Mouse (Mus musculus) kidney, adult 2 months (tissue): ENCODE results near the gene Gm49711.

Source experiments
- CTCF ChIP-seq: fragments of 200-500 bp; conservative IDR thresholded peaks from 2 replicates; pipeline ENCODE4 v1.5.1; 2011; ENCODE audit warnings: low read depth, mild to moderate bottlenecking, control low read depth, low read length, moderate library complexity, mixed read lengths; ENCODE audit not compliant: insufficient read depth, insufficient read length
- POLR2A ChIP-seq: fragments of 200-500 bp; IDR thresholded peaks from one replicate; pipeline ENCODE4 v1.6.1; 2011; ENCODE audit warnings: low read depth, low read length, control low read depth

DNA sequence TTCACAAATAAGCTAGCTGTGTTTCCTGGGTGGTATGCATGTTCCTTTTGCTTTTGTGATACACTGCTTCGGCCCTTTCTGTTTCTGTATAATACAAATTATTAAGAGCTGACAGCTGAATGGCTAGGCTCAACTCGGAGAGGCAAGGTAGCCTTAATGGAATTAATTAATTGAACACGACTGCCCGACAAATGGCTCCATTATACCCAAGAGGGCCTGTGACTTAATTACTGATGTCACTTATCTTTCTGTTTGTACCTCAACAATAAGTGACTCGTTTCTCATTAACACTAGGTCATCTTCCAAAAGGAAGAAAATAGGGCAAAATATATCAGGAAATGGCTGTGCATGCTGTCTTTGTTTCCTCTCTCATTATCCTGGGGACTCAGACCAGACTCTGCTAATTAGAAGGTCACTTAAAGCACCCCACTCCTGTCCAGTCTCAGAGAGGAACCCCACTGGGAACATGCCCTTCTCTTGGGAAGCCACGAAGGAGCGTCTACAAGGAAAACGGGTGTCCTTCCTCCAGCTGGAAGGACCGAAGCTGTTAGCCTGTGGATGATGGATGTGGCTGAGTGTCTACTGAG, 84.4 kb downstream of the Gm49711 start:
- no peak for TF ChIP-seq POLR2A
- TF ChIP-seq CTCF: no peak
